Mouse (Mus musculus) limb, embryonic 14.5 days (tissue): ENCODE data around the gene Fstl4. TPM values are rescaled to one million over a fixed set of nuclear protein-coding genes. Genes with fewer than 3 reads are reported as not detected.

Experiments
- ATAC-seq: fragments of 200-750 bp; cut with Nextera tagmentation; 2 replicates; pipeline ENCODE4 v1.8.0; 2017; ENCODE audit warnings: low read depth, moderate number of reproducible peaks, moderate TSS enrichment; ENCODE audit not compliant: low FRiP score
- DNase-seq: peaks from one replicate; pipeline ENCODE4 v3.0.0-alpha.2; 2015; ENCODE audit warnings: low spot score
- H3K27ac ChIP-seq: fragments of 300-500 bp; sonication (generic); replicated peaks from 2 replicates; pipeline ENCODE4 v1.5.1; 2014; ENCODE audit warnings: low read depth, mild to moderate bottlenecking, low read length, moderate library complexity, mixed read lengths
- H3K27me3 ChIP-seq: fragments of 300-500 bp; sonication (generic); 2 replicates; pipeline ENCODE4 v1.6.1; 2014; ENCODE audit warnings: low read length, mixed read lengths; ENCODE audit not compliant: control insufficient read depth, insufficient read depth
- H3K36me3 ChIP-seq: fragments of 300-500 bp; sonication (generic); 2 replicates; pipeline ENCODE4 v1.6.1; 2014; ENCODE audit warnings: mild to moderate bottlenecking, low read length, moderate library complexity, mixed read lengths; ENCODE audit not compliant: control insufficient read depth, insufficient read depth
- H3K4me1 ChIP-seq: fragments of 300-500 bp; sonication (generic); 2 replicates; pipeline ENCODE4 v1.6.1; 2014; ENCODE audit warnings: antibody characterized with exemption, low read length, mixed read lengths; ENCODE audit not compliant: control insufficient read depth, insufficient read depth
- H3K4me2 ChIP-seq: fragments of 300-500 bp; sonication (generic); replicated peaks from 2 replicates; pipeline ENCODE4 v1.6.1; 2014; ENCODE audit warnings: low read depth, mild to moderate bottlenecking, low read length, moderate library complexity; ENCODE audit not compliant: severe bottlenecking
- H3K4me3 ChIP-seq: fragments of 300-500 bp; sonication (generic); replicated peaks from 2 replicates; pipeline ENCODE4 v1.5.1; 2014; ENCODE audit warnings: low read length
- H3K9ac ChIP-seq: fragments of 300-500 bp; sonication (generic); 2 replicates; pipeline ENCODE4 v1.6.1; 2014; ENCODE audit warnings: mild to moderate bottlenecking, low read depth, low read length, moderate library complexity; ENCODE audit not compliant: severe bottlenecking
- H3K9me3 ChIP-seq: fragments of 300-500 bp; sonication (generic); 2 replicates; pipeline ENCODE4 v1.6.1; 2016; ENCODE audit warnings: low read length; ENCODE audit not compliant: control insufficient read depth
- POLR2A ChIP-seq: fragments of 200-500 bp; IDR thresholded peaks from 2 replicates; pipeline ENCODE4 v1.8.0; 2012; ENCODE audit warnings: inconsistent platforms, mild to moderate bottlenecking, moderate library complexity, borderline replicate concordance; ENCODE audit not compliant: insufficient read depth, insufficient read length; ENCODE audit errors: extremely low read depth
- whole genome bisulfite sequencing: fragments of 180-500 bp; shearing (Covaris S2); extraction: QIAGEN DNeasy Blood & Tissue Kit; methylation state at CpG from one replicate; pipeline ENCODE4 v1.1.7; 2014; 5-methylcytosine and 5-hydroxymethylcytosine counted together
- polyA plus RNA-seq, 2 experiments: library from polyadenylated mRNA; depleted of rRNA in 1 of 2; stranded (reverse) in 1 of 2; unstranded in 1 of 2; fragments of >200 nt; fragmentation: Nextera tagmentation in 1 of 2; extraction: Ambion mirVana in 1 of 2; gene quantifications; 2 replicates each; pipeline versions ENCODE4 v1.2.1 to v1.2.3; 2012 to 2014

Gene Fstl4
- polyA plus RNA-seq (2012; rRNA removed) (0.97 and 1.4 TPM in 2 replicates), polyA plus RNA-seq (2014; fragmentation: Nextera tagmentation; extraction: Ambion mirVana) (2.3 and 2.9 TPM in 2 replicates)

DNA sequence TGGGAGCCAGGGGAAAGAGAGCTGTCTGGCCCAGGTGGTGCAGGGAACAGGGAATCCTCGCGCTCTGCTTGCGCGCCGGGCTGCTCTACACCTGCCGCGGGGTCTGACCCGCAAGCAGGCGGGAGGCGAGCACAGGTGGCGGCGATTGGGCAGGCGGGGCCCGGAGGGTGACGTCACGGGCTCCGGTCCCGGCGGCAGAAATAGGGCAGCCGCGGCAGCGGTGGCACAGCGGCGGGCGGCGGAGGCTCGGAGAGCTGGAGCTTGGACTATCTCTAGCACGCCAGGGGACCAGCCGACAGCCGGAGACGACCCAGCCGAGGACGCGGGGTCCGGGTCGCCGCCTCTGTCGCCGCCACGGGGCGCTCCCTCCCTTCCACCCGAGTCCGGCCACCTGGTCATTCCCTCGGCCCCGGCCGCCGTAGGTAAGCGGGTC is at the start of gene Fstl4:
TSS of gene Fstl4 (plus strand) at position 174 of the 433 bp plus-strand sequence.
- H3K27ac ChIP-seq: no peak within 1 kb of the TSS
- TF ChIP-seq POLR2A: no peak
- no peaks in the 10 kb centered on the region for H3K36me3 ChIP-seq
- H3K27me3 ChIP-seq: peaks cover 60% of the 10 kb centered on the region
- 0% methylated on average over 37 of the region's 48 CpGs for WGBS
- DNase-seq (no peak), ATAC-seq (peak; percentile 19; the same call in 1 of the 2 replicates)
- H3K4me1 ChIP-seq: peaks cover 9% of the 10 kb centered on the region; the same call in 1 of the 2 replicates
- H3K4me2 ChIP-seq: peak within 1 kb of the TSS; percentile 96
- peak within 1 kb of the TSS; percentile 53 for H3K4me3 ChIP-seq
- H3K9me3 ChIP-seq: no peaks in the 10 kb centered on the region
- H3K9ac ChIP-seq: peak within 1 kb of the TSS; percentile 50

DNA sequence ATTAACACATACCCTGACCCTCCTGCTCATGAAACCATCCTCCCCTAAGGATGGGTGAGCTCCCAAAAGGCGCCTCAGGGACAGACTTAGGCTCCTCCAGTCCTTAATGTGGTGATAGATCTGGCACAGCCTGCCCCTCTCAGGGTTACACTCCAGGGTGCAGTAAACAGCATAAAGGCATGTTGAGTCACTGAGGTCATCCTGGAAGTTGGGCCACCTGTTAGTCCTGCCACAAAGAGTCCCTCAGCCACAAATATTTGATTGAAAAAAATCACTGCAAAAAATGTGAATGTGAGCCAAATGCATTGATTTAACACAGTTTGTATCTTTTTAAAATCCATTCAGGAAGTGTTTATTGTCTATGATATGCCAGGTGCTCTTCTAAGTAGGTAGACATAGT is 45.9 kb upstream of the Fstl4 start:
- no peaks in the 10 kb centered on the region for H3K27me3 ChIP-seq
- ATAC-seq (no peak), DNase-seq (no peak)
- no peak overlapping the region for H3K9ac ChIP-seq
- no peak for TF ChIP-seq POLR2A
- no peak overlapping the region for H3K27ac ChIP-seq
- no peaks in the 10 kb centered on the region for H3K36me3 ChIP-seq
- H3K4me3 ChIP-seq: no peak overlapping the region
- H3K9me3 ChIP-seq: no peaks in the 10 kb centered on the region
- H3K4me1 ChIP-seq: no peaks in the 10 kb centered on the region
- no peak overlapping the region for H3K4me2 ChIP-seq
- WGBS: 65% methylated on average over 1 of the region's 1 CpGs

DNA sequence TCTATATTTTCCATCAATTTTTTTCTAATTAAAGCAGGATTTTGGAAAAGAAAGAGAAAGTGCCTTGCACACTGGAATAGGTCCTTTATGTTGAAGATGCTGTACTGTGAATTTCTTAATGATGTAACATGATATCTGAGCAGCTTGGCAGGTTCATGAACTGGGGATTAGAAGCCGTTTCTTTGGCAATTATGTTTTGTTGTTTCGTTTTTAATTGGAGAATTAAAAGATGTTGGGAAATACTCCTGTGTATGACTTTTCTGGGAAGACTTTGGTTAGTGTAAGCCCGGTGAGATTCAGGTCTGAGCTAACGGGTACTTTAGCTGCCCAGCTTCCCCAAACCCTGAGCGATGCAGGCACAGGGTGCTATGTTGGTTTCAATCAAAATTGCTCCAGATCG is 43.3 kb upstream of the Fstl4 start:
- Histone ChIP-seq H3K4me3 (no peak overlapping the region), H3K9ac (no peak overlapping the region), H3K36me3 (no peaks in the 10 kb centered on the region), H3K4me2 (no peak overlapping the region), H3K27me3 (no peaks in the 10 kb centered on the region), H3K27ac (no peak overlapping the region), H3K4me1 (no peaks in the 10 kb centered on the region), H3K9me3 (no peaks in the 10 kb centered on the region)
- DNase-seq (no peak), ATAC-seq (no peak)
- no peak for TF ChIP-seq POLR2A
- WGBS: 43% methylated on average over 6 of the region's 6 CpGs

DNA sequence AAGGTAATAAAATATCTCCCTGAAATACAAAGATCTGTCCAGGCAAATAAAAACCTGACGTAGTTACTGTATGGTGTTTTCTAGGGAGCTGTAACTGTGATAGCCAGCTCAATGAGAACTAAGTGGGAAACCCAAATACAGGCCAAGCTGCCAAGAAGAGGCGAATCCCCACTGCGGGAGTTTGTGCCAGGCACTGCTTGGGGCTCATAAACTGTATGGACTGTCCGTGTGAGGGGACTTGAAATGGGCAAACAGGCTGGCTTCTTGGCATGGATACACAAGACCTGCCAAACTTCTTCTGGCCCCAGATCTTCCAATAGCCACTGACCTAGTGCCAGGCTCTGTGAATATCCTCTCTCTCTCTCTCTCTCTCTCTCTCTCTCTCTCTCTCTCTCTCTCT is 41.7 kb upstream of the Fstl4 start:
- no peaks in the 10 kb centered on the region for H3K9me3 ChIP-seq
- H3K4me3 ChIP-seq: no peak overlapping the region
- H3K9ac ChIP-seq: no peak overlapping the region
- no peak overlapping the region for H3K27ac ChIP-seq
- H3K27me3 ChIP-seq: no peaks in the 10 kb centered on the region
- ATAC-seq: no peak
- H3K4me2 ChIP-seq: no peak overlapping the region
- no peaks in the 10 kb centered on the region for H3K4me1 ChIP-seq
- TF ChIP-seq POLR2A: no peak
- no peaks in the 10 kb centered on the region for H3K36me3 ChIP-seq
- no peak for DNase-seq
- WGBS: 85% methylated on average over 4 of the region's 4 CpGs

GRCm38 (mm10) chr11:52726001-52726400 is 38.4 kb upstream of the Fstl4 start:
- no peak overlapping the region for H3K4me3 ChIP-seq
- no peaks in the 10 kb centered on the region for H3K9me3 ChIP-seq
- no peaks in the 10 kb centered on the region for H3K4me1 ChIP-seq
- no peaks in the 10 kb centered on the region for H3K27me3 ChIP-seq
- TF ChIP-seq POLR2A: no peak
- H3K9ac ChIP-seq: no peak overlapping the region
- DNase-seq (no peak), ATAC-seq (no peak)
- no peak overlapping the region for H3K4me2 ChIP-seq
- no peak overlapping the region for H3K27ac ChIP-seq
- WGBS: 97% methylated on average over 1 of the region's 1 CpGs
- H3K36me3 ChIP-seq: no peaks in the 10 kb centered on the region

- WGBS: 81% methylated on average over 15 of the region's 15 CpGs
- no peak for DNase-seq
These were observed 36.0 kb upstream of the Fstl4 start for GRCm38 (mm10) chr11:52728479-52728878.

More at GRCm38 (mm10) chr11:52728479-52728878, 36.0 kb upstream of the Fstl4 start:
- no peaks in the 10 kb centered on the region for H3K27me3 ChIP-seq
- no peak for ATAC-seq
- H3K9ac ChIP-seq: no peak overlapping the region
- no peak overlapping the region for H3K4me3 ChIP-seq
- no peak overlapping the region for H3K27ac ChIP-seq
- H3K36me3 ChIP-seq: no peaks in the 10 kb centered on the region
- H3K4me2 ChIP-seq: no peak overlapping the region
- H3K4me1 ChIP-seq: no peaks in the 10 kb centered on the region
- TF ChIP-seq POLR2A: no peak
- H3K9me3 ChIP-seq: no peaks in the 10 kb centered on the region
